Mouse (Mus musculus) stomach, postnatal 0 days (tissue): ENCODE results near the gene Ugt1a10.
"Not testable (repeated sequence)": the region's sequence is repeated elsewhere in the genome, so short reads cannot be mapped to it uniquely, and the experiment has no call there.

Experiments
- CTCF ChIP-seq: IDR thresholded peaks from 2 replicates; pipeline ENCODE4 v1.5.1; 2016; ENCODE audit warnings: antibody characterized with exemption, low read depth, mild to moderate bottlenecking, moderate library complexity
- EP300 ChIP-seq: optimal IDR thresholded peaks from 2 replicates; pipeline ENCODE3; 2016; ENCODE audit warnings: antibody characterized with exemption

DNA sequence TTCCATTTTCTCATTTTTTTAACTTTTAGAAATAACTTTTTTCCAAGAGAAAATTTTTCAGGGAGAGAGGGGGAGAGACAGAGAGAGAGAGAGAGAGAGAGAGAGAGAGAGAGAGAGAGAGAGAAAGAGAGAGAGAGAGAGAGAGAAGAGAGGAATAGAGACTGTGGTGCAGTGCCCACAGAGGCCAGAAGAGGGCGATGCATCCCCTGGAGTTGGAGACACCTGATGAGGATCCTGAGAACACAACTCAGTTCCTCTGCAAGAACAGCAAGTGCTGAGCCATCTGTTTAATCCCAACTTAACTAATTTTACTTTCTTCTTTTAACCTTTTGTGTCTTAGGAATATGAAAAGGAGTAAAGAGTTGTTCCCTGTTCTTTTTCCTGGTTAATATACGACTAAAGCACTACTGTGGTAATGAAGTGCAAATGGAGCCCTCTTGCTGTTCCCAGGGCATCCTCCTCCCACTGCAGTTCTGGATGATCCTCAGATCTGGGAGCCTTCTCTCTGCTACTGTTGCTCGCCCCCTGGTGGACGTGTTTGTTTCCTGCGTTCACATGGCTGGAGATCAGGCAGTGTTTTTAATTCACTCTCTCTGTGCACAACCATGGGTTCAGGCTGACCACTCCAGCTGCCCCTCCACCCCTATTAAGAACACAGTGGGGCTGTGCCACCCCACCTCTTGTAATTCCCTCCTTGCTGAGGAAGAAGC is 88.9 kb downstream of the Ugt1a10 start:
- TF ChIP-seq CTCF, result peak; percentile 63
- not testable (repeated sequence) for TF ChIP-seq EP300
